Mouse (Mus musculus): ENCODE measurements around the gene D130052B06Rik. TPM values are rescaled to one million over a fixed set of nuclear protein-coding genes. Genes with fewer than 3 reads are reported as not detected.

The D130052B06Rik gene
- polyA plus RNA-seq, 1 experiment from 2014 or later: not detected

DNA sequence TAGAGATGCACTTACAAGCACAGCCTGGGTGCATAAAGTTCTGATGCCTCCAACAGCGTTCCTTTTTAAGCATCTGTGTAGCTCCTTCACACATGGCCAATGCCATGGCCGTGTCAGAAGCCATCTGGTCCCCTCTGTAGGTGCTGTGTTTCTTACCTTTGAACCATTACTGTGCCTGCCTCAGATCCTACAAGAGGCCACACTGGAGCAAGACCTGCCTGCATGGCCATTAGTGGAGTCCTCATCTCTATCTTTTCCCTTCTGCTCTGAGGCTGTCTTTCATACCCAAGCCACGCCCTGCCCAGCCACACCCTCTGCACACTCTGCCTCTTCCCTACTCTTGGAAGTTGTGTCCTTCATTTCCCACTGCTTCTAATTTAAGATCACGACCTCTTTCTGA lies 6.3 kb upstream of the D130052B06Rik start:
- no peak overlapping the region for H3K4me3 ChIP-seq (ENCODE audit: low read length)
- WGBS: 76% methylated on average over 4 of the region's 4 CpGs
- H3K27ac ChIP-seq (ENCODE audit: low read length): no peak overlapping the region
- no peaks in the 10 kb centered on the region for H3K4me1 ChIP-seq (ENCODE audit: control insufficient read depth, insufficient read depth, low read length)
- no peaks in the 10 kb centered on the region for H3K36me3 ChIP-seq (ENCODE audit: control insufficient read depth, insufficient read depth, low read length)
- H3K4me2 ChIP-seq (ENCODE audit: low read depth, low read length): no peak overlapping the region
- no peaks in the 10 kb centered on the region for H3K27me3 ChIP-seq (replicated peaks; ENCODE audit: control insufficient read depth, insufficient read depth, low read length)
- no peaks in the 10 kb centered on the region for H3K9me3 ChIP-seq (ENCODE audit: control insufficient read depth, low read length)
- no peak for ATAC-seq
- H3K9ac ChIP-seq (ENCODE audit: low read depth, low read length): no peak overlapping the region

DNA sequence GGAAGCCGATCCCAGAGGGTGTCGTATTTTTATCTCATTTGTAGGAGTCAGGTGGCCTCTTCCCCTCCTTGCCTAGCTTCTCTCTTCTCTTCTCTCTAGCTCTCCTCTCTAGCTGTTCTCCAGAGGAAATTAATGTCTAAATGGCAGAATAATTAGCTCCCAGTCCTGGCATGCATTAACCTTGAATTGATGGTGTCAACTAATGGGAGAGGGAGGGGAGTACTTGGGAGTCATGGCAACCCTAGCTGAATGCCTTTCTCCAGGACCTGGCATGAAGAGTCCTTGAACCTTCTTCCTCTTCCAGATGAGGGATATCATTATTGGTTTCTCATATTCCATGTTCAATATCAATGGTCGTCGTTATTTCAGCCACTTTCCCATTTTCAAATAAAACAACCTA lies 2.4 kb upstream of the D130052B06Rik start:
- no peak for ATAC-seq
- H3K9me3 ChIP-seq (ENCODE audit: control insufficient read depth, low read length): no peaks in the 10 kb centered on the region
- no peak overlapping the region for H3K4me2 ChIP-seq (ENCODE audit: low read depth, low read length)
- no peak overlapping the region for H3K27ac ChIP-seq (ENCODE audit: low read length)
- H3K4me3 ChIP-seq (ENCODE audit: low read length): no peak overlapping the region
- H3K9ac ChIP-seq (ENCODE audit: low read depth, low read length): no peak overlapping the region
- WGBS: 77% methylated on average over 4 of the region's 4 CpGs
- no peaks in the 10 kb centered on the region for H3K27me3 ChIP-seq (replicated peaks; ENCODE audit: control insufficient read depth, insufficient read depth, low read length)
- H3K36me3 ChIP-seq (ENCODE audit: control insufficient read depth, insufficient read depth, low read length): no peaks in the 10 kb centered on the region
- no peaks in the 10 kb centered on the region for H3K4me1 ChIP-seq (ENCODE audit: control insufficient read depth, insufficient read depth, low read length)

DNA sequence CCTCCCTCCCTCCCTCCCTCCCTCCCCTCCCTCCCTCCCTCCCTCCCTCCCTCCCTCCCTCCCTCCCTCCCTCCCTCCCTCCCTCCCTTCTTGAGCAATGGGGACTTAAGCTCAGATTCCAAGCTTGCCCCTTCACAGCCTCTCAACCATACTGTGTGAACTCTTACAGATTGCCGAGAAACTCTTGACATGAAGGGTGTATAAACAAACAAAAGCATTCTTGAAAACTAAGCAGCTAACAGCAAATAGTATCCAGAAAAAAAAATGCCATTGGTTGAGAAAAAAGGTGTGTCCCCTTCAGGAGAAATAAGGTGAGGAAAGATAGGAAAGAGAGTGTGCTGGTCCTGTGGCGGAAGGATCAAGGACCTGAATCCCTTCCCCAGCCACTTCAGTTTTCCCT lies 4.1 kb downstream of the D130052B06Rik start:
- no peak overlapping the region for H3K9ac ChIP-seq (ENCODE audit: low read depth, low read length)
- no peak overlapping the region for H3K4me3 ChIP-seq (ENCODE audit: low read length)
- no peaks in the 10 kb centered on the region for H3K9me3 ChIP-seq (ENCODE audit: control insufficient read depth, low read length)
- no peaks in the 10 kb centered on the region for H3K36me3 ChIP-seq (ENCODE audit: control insufficient read depth, insufficient read depth, low read length)
- ATAC-seq: no peak
- no peak overlapping the region for H3K27ac ChIP-seq (ENCODE audit: low read length)
- no peaks in the 10 kb centered on the region for H3K27me3 ChIP-seq (replicated peaks; ENCODE audit: control insufficient read depth, insufficient read depth, low read length)
- WGBS: 54% methylated on average over 2 of the region's 2 CpGs
- H3K4me1 ChIP-seq (ENCODE audit: control insufficient read depth, insufficient read depth, low read length): no peaks in the 10 kb centered on the region
- no peak overlapping the region for H3K4me2 ChIP-seq (ENCODE audit: low read depth, low read length)

DNA sequence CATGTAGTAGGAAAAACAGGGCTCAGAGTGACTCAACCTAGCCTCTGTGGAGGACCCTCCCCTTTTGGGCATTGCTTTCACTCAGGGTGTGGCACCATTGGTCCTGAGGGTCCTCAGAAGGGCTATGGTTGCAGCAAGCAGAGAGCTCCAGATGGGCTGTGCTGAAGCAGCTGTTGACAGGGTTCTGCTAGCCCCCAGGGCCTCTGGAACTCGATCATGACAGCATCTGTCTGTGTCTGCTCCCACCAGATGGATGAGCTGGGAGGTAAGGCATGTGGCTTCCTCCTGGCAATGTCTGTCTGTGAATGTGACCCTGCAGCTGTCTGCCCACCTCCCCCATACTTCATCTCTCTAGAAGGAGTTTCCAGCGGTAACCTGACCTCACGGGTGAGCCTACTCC lies 8.7 kb downstream of the D130052B06Rik start:
- Histone ChIP-seq H3K27me3 (replicated peaks; ENCODE audit: control insufficient read depth, insufficient read depth, low read length) (no peaks in the 10 kb centered on the region), H3K4me3 (ENCODE audit: low read length) (no peak overlapping the region), H3K4me1 (ENCODE audit: control insufficient read depth, insufficient read depth, low read length) (no peaks in the 10 kb centered on the region), H3K4me2 (ENCODE audit: low read depth, low read length) (no peak overlapping the region), H3K27ac (ENCODE audit: low read length) (no peak overlapping the region), H3K9ac (ENCODE audit: low read depth, low read length) (no peak overlapping the region), H3K36me3 (ENCODE audit: control insufficient read depth, insufficient read depth, low read length) (no peaks in the 10 kb centered on the region), H3K9me3 (ENCODE audit: control insufficient read depth, low read length) (no peaks in the 10 kb centered on the region)
- WGBS: 11% methylated on average over 3 of the region's 3 CpGs
- no peak for ATAC-seq

DNA sequence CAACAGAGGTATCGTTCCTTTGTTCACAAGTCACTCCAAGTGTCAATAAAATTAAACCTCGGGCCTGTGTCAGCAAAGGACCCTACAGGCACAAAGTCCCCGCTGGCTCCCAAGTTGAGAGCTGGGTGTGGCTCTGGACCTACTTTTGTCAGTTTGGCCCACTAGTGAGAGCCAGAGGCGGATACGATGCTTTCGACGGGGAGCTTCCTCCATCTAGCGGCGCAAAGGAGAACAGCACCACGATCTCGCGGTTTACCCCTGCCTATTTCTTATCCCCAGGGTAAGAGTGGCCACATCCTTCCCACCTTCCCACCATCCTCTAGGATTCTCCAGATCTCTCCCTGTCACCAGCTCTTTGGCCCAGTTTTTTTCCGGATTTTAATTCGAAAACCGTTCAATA lies 15.1 kb downstream of the D130052B06Rik start:
- Histone ChIP-seq H3K36me3 (ENCODE audit: control insufficient read depth, insufficient read depth, low read length) (no peaks in the 10 kb centered on the region), H3K9ac (ENCODE audit: low read depth, low read length) (no peak overlapping the region), H3K9me3 (ENCODE audit: control insufficient read depth, low read length) (no peaks in the 10 kb centered on the region), H3K4me1 (ENCODE audit: control insufficient read depth, insufficient read depth, low read length) (no peaks in the 10 kb centered on the region), H3K27me3 (replicated peaks; ENCODE audit: control insufficient read depth, insufficient read depth, low read length) (no peaks in the 10 kb centered on the region), H3K4me2 (ENCODE audit: low read depth, low read length) (no peak overlapping the region), H3K4me3 (ENCODE audit: low read length) (no peak overlapping the region), H3K27ac (ENCODE audit: low read length) (no peak overlapping the region)
- WGBS: 5% methylated on average over 15 of the region's 15 CpGs
- ATAC-seq: peak; percentile 59; the same call in 1 of the 2 replicates

DNA sequence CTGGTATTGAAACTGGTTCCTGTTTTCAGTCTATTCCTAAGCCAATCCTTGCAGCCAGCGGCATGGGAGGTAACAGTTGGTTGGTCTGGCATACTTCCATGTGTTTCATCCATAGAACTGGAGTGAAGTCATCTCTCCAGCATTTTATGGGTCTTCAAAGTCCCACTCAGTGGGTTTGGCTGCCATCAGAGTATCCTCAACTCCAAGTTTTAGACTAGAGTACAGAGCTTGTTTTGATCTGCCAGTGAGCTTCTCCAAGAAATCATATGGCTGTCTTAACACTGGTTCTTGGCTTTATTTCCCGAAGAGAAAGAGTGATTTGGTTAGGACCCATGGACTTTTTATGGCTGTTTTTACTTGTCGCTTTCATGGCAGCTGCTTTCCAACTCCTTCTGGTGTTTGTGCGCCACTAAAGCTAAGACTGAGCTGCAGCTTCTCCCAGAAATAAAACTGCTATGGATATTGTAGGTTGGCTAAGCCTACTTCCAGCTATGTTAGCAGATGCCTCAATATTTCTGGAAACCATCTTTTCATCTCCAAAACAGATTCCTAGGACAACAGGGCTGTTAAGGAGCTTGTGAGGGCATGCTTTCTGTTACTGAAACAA lies 28.1 kb downstream of the D130052B06Rik start:
- H3K4me3 ChIP-seq (ENCODE audit: low read length): no peak overlapping the region
- no peak for ATAC-seq
- no peaks in the 10 kb centered on the region for H3K9me3 ChIP-seq (ENCODE audit: control insufficient read depth, low read length)
- WGBS: 86% methylated on average over 4 of the region's 4 CpGs
- H3K4me1 ChIP-seq (ENCODE audit: control insufficient read depth, insufficient read depth, low read length): no peaks in the 10 kb centered on the region
- no peaks in the 10 kb centered on the region for H3K36me3 ChIP-seq (ENCODE audit: control insufficient read depth, insufficient read depth, low read length)
- no peaks in the 10 kb centered on the region for H3K27me3 ChIP-seq (replicated peaks; ENCODE audit: control insufficient read depth, insufficient read depth, low read length)
- no peak overlapping the region for H3K27ac ChIP-seq (ENCODE audit: low read length)
- H3K4me2 ChIP-seq (ENCODE audit: low read depth, low read length): no peak overlapping the region
- no peak overlapping the region for H3K9ac ChIP-seq (ENCODE audit: low read depth, low read length)

DNA sequence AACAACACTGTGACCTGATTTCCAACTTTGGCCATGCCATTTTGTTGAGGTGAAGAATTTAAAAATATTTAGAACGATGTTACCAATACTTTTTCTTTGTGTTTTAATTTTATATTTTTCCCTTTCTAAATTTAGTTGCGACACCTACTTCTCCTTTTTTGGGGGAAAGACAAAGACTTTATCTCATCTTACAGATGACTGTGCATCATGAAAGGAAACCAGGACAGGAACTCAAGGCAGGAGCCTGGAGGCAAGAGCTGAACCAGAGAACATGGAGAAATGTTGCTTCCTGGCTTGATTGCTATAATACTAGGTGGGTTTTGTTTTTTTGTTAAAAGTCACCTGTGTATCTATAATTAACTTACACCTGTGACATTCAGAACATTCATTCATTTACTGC lies 38.0 kb downstream of the D130052B06Rik start:
- 92% methylated on average over 2 of the region's 2 CpGs for WGBS
- Histone ChIP-seq H3K9me3 (ENCODE audit: control insufficient read depth, low read length) (no peaks in the 10 kb centered on the region), H3K4me1 (ENCODE audit: control insufficient read depth, insufficient read depth, low read length) (no peaks in the 10 kb centered on the region), H3K9ac (ENCODE audit: low read depth, low read length) (no peak overlapping the region), H3K27me3 (replicated peaks; ENCODE audit: control insufficient read depth, insufficient read depth, low read length) (no peaks in the 10 kb centered on the region), H3K36me3 (ENCODE audit: control insufficient read depth, insufficient read depth, low read length) (no peaks in the 10 kb centered on the region), H3K4me2 (ENCODE audit: low read depth, low read length) (no peak overlapping the region), H3K4me3 (ENCODE audit: low read length) (no peak overlapping the region), H3K27ac (ENCODE audit: low read length) (no peak overlapping the region)
- no peak for ATAC-seq

DNA sequence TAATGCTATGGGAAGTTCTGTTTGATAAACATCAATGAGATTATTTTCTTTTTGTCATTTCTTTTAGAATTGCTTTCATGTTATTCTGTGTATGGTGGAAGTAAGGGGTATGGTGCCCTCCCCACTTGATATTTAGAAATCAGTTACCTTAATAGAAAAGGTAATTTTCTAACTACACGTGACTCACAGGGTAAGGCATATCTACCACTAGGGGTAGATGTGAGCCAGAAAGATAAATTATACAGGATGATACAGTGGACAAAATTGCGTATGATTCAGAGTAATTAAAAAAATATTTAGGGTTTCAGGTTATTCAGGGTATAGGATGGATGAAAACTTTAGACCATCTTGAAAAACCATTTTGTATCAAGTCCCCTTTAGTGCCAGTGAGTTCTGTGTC lies 50.3 kb downstream of the D130052B06Rik start:
- H3K27me3 ChIP-seq (replicated peaks; ENCODE audit: control insufficient read depth, insufficient read depth, low read length): no peaks in the 10 kb centered on the region
- H3K4me3 ChIP-seq (ENCODE audit: low read length): no peak overlapping the region
- ATAC-seq: no peak
- H3K27ac ChIP-seq (ENCODE audit: low read length): no peak overlapping the region
- H3K4me2 ChIP-seq (ENCODE audit: low read depth, low read length): no peak overlapping the region
- H3K36me3 ChIP-seq (ENCODE audit: control insufficient read depth, insufficient read depth, low read length): no peaks in the 10 kb centered on the region
- WGBS: 64% methylated on average over 2 of the region's 2 CpGs
- no peak overlapping the region for H3K9ac ChIP-seq (ENCODE audit: low read depth, low read length)
- no peaks in the 10 kb centered on the region for H3K9me3 ChIP-seq (ENCODE audit: control insufficient read depth, low read length)
- H3K4me1 ChIP-seq (ENCODE audit: control insufficient read depth, insufficient read depth, low read length): no peaks in the 10 kb centered on the region

DNA sequence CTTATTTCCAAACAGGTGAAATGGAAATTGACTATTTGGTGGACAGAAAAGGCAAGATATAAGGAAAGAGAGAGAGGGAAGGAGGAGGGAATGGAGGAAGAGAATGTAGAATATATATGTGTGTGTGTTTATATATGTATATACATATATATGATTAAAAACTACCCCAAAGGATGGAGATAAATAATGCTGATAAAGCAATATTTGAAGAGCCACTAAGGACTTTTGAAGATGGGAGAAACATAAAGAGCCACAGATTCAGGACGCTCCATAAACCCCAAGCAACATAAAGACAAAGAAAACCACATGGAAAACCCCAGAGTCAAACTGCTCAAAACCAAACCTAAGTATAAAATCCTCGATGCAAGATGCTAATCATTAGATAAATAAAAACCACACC lies 55.4 kb downstream of the D130052B06Rik start:
- H3K9ac ChIP-seq (ENCODE audit: low read depth, low read length): no peak overlapping the region
- 80% methylated on average over 2 of the region's 2 CpGs for WGBS
- no peak overlapping the region for H3K4me3 ChIP-seq (ENCODE audit: low read length)
- H3K27me3 ChIP-seq (replicated peaks; ENCODE audit: control insufficient read depth, insufficient read depth, low read length): no peaks in the 10 kb centered on the region
- no peak for ATAC-seq
- no peak overlapping the region for H3K4me2 ChIP-seq (ENCODE audit: low read depth, low read length)
- no peaks in the 10 kb centered on the region for H3K4me1 ChIP-seq (ENCODE audit: control insufficient read depth, insufficient read depth, low read length)
- H3K9me3 ChIP-seq (ENCODE audit: control insufficient read depth, low read length): no peaks in the 10 kb centered on the region
- no peak overlapping the region for H3K27ac ChIP-seq (ENCODE audit: low read length)
- no peaks in the 10 kb centered on the region for H3K36me3 ChIP-seq (ENCODE audit: control insufficient read depth, insufficient read depth, low read length)

DNA sequence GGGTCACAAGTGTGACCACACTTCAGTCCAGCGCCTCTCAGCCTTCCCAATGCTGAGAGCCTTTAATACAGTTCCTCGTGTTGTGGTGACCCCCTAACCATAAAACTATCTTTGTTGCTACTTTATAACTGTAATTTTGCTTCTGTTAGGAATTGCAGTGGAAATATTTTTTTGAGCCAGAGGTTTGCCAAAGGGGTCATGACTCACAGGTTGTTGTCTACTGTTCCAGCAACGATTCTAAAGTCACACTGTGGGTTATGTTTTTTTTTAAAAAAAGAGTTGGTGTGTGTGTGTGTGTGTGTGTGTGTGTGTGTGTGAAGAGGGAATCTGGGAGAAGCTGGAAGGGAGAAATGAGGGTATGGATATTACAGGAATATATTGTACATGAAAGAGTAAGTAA lies 56.1 kb downstream of the D130052B06Rik start:
- Histone ChIP-seq H3K4me1 (ENCODE audit: control insufficient read depth, insufficient read depth, low read length) (no peaks in the 10 kb centered on the region), H3K9ac (ENCODE audit: low read depth, low read length) (no peak overlapping the region), H3K36me3 (ENCODE audit: control insufficient read depth, insufficient read depth, low read length) (no peaks in the 10 kb centered on the region), H3K27me3 (replicated peaks; ENCODE audit: control insufficient read depth, insufficient read depth, low read length) (no peaks in the 10 kb centered on the region), H3K4me3 (ENCODE audit: low read length) (no peak overlapping the region), H3K4me2 (ENCODE audit: low read depth, low read length) (no peak overlapping the region), H3K27ac (ENCODE audit: low read length) (no peak overlapping the region), H3K9me3 (ENCODE audit: control insufficient read depth, low read length) (no peaks in the 10 kb centered on the region)
- WGBS: 66% methylated on average over 3 of the region's 3 CpGs
- no peak for ATAC-seq

Data from intestine, embryonic 16.5 days (tissue).